Mouse (Mus musculus) lung, postnatal 25 days (tissue): ENCODE measurements at regions not wholly inside any gene's neighbourhood (a gene's known extent, or its start where the extent isn't known, plus 50 kb on each side); places are given as distances from the start of the nearest gene placed in this dataset.
"Not testable (repeated sequence)": the region's sequence is repeated elsewhere in the genome, so short reads cannot be mapped to it uniquely, and the experiment has no call there.

Experiments used
- DNase-seq: peaks from one replicate; pipeline ENCODE4 v3.0.0; 2022; ENCODE audit warnings: low spot score

- DNase-seq = peak; percentile 13
These were observed 174.6 kb downstream of the Eepd1 start for GRCm38 (mm10) chr9:25655767-25656513.

- DNase-seq = no peak
These were observed 175.2 kb downstream of the Eepd1 start for GRCm38 (mm10) chr9:25656534-25656933.

- no peak for DNase-seq
These were observed 202.4 kb downstream of the Eepd1 start for GRCm38 (mm10) chr9:25683635-25684333.

- DNase-seq = peak; percentile 9
These were observed 212.3 kb downstream of the Eepd1 start for GRCm38 (mm10) chr9:25693632-25694031.

GRCm38 (mm10) chr9:25695018-25695417 is 213.7 kb downstream of the Eepd1 start:
- no peak for DNase-seq

- no peak for DNase-seq
These were observed 232.3 kb downstream of the Eepd1 start for GRCm38 (mm10) chr9:25713636-25714035.

GRCm38 (mm10) chr9:25744162-25744561 is 262.8 kb downstream of the Eepd1 start:
- no peak for DNase-seq

- DNase-seq = no peak
These were observed 269.8 kb downstream of the Eepd1 start for GRCm38 (mm10) chr9:25751138-25751537.

- peak; percentile 5 for DNase-seq
These were observed 292.6 kb downstream of the Eepd1 start for GRCm38 (mm10) chr9:25773899-25774298.

GRCm38 (mm10) chr9:25782631-25783030 is 301.3 kb downstream of the Eepd1 start:
- DNase-seq = no peak

GRCm38 (mm10) chr9:25795142-25795910 is 314.0 kb downstream of the Eepd1 start:
- DNase-seq = peak; percentile 13

- no peak for DNase-seq
These were observed 328.2 kb downstream of the Eepd1 start for GRCm38 (mm10) chr9:25809562-25809961.

- no peak for DNase-seq
These were observed 351.9 kb downstream of the Eepd1 start for GRCm38 (mm10) chr9:25833295-25833694.

GRCm38 (mm10) chr9:25849914-25850313 is 368.6 kb downstream of the Eepd1 start:
- DNase-seq = not testable (repeated sequence)

GRCm38 (mm10) chr9:25850608-25851007 is 369.3 kb downstream of the Eepd1 start:
- not testable (repeated sequence) for DNase-seq

- DNase-seq = no peak
These were observed 373.2 kb downstream of the Eepd1 start for GRCm38 (mm10) chr9:25854545-25854944.

GRCm38 (mm10) chr9:25870260-25870659 is 388.9 kb downstream of the Eepd1 start:
- no peak for DNase-seq

- DNase-seq = no peak
These were observed 415.1 kb downstream of the Eepd1 start for GRCm38 (mm10) chr9:25896333-25896905.
